Comparison of ENCODE assay signal across 26 mouse cellular contexts in the genomic region with DNA sequence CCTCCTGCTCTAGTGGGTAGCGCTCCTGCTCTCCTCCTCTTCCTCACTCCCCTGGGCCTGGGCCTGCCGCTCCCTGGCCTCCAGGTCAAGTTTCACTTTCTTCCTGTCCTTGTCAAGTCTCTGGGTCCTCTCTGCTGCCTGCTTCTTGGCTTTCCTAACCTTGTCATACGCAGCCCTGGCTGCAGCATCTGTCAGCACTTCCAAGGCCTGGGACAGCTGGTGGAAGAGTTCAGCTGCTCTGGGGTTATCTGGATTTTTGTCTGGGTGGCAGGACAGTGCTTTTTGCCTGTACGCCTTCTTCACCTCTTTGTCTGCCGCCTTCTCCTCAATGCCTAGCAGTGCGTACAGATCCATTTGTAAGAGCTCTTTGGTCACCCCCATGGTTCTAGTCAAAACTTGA. TPM values are rescaled to one million over a fixed set of nuclear protein-coding genes. Genes with fewer than 3 reads are reported as not detected.
DNase-seq lines count a peak whose midpoint lies in the region; ATAC-seq and TF ChIP-seq lines count a peak whose summit lies in the region.
"Had no signal": no experiment of that assay in that cellular context is flagged by ENCODE, and none has a peak within 500 bp of the region (broad histone marks: within the 10 kb centered on the region; RNA-seq: fewer than 3 reads in every experiment).

No protein-coding gene starts in this region.

- H3K4me3 ChIP-seq in embryonic facial prominence, embryonic 14.5 days (ENCODE audit: low read depth, low read length), result no peak overlapping the region
- H3K4me3 ChIP-seq in embryonic facial prominence, embryonic 10.5 days, result no peak overlapping the region
- 0 out of 2 replicates have a peak overlapping the region, but pooled peaks have one; percentile 17 for H3K4me3 ChIP-seq in heart, embryonic 12.5 days
- peak overlapping the region; percentile 57 for H3K4me3 ChIP-seq in testis, adult 2 months (ENCODE audit: control insufficient read depth, low read depth, low read length)
- H3K4me3 ChIP-seq: embryonic facial prominence, embryonic 13.5 days; forebrain, embryonic 15.5 days; hindbrain, embryonic 13.5 days; kidney, embryonic 15.5 days; limb, embryonic 12.5 days; liver, embryonic 12.5 days; neural tube, embryonic 15.5 days had no signal

- no peaks in the 10 kb centered on the region for H3K4me1 ChIP-seq in embryonic facial prominence, embryonic 14.5 days (ENCODE audit: control insufficient read depth, insufficient read depth, low read length)
- peaks cover 4% of the 10 kb centered on the region for H3K4me1 ChIP-seq in embryonic facial prominence, embryonic 10.5 days
- peaks cover 6% of the 10 kb centered on the region for H3K4me1 ChIP-seq in heart, embryonic 12.5 days (replicated peaks)
- H3K4me1 ChIP-seq in testis, adult 2 months (ENCODE audit: control insufficient read depth, insufficient read depth, low read length), result no peaks in the 10 kb centered on the region; the same call in 1 of the 2 replicates
- H3K4me1 ChIP-seq: embryonic facial prominence, embryonic 13.5 days; forebrain, embryonic 15.5 days; hindbrain, embryonic 13.5 days; kidney, embryonic 15.5 days; limb, embryonic 12.5 days; liver, embryonic 12.5 days; neural tube, embryonic 15.5 days had no signal

- H3K9ac ChIP-seq in embryonic facial prominence, embryonic 14.5 days (ENCODE audit: low read depth, low read length), result no peak overlapping the region
- H3K9ac ChIP-seq in heart, embryonic 12.5 days, result peak overlapping the region; percentile 35; the same call in 1 of the 2 replicates
- H3K9ac ChIP-seq: embryonic facial prominence, embryonic 13.5 days; forebrain, embryonic 15.5 days; hindbrain, embryonic 13.5 days; kidney, embryonic 15.5 days; limb, embryonic 12.5 days; liver, embryonic 12.5 days; neural tube, embryonic 15.5 days had no signal

- peak; percentile 37 for DNase-seq in embryonic facial prominence, embryonic 14.5 days (ENCODE audit: low spot score)
- no peak for DNase-seq in embryonic facial prominence, embryonic 10.5 days (ENCODE audit: low spot score)
- DNase-seq in heart, postnatal 14 days, result no peak
- DNase-seq in testis, postnatal 10 days (ENCODE audit: low spot score), result no peak
- DNase-seq in spleen, postnatal 14 days (ENCODE audit: low spot score in 2 of 2), result no peak
- no peak for DNase-seq in urinary bladder, postnatal 25 days (ENCODE audit: low spot score)
- DNase-seq: adrenal gland, adult 2 months; cerebellum, adult 11-12 months; cerebellum, postnatal 10 days; kidney, adult 11 months; kidney, postnatal 36 days; lung, adult 18-20 months; lung, postnatal 14 days had no signal

- no peaks in the 10 kb centered on the region for H3K36me3 ChIP-seq in embryonic facial prominence, embryonic 14.5 days (ENCODE audit: control insufficient read depth, insufficient read depth, low read length)
- H3K36me3 ChIP-seq in embryonic facial prominence, embryonic 10.5 days (replicated peaks), result no peaks in the 10 kb centered on the region
- no peaks in the 10 kb centered on the region for H3K36me3 ChIP-seq in heart, embryonic 12.5 days
- H3K36me3 ChIP-seq in testis, adult 2 months (ENCODE audit: control insufficient read depth, insufficient read depth, low read length), result no peaks in the 10 kb centered on the region
- H3K36me3 ChIP-seq: embryonic facial prominence, embryonic 13.5 days; forebrain, embryonic 15.5 days; hindbrain, embryonic 13.5 days; kidney, embryonic 15.5 days; limb, embryonic 12.5 days; liver, embryonic 12.5 days; neural tube, embryonic 15.5 days had no signal

- no peak for TF ChIP-seq CTCF in testis, adult 2 months (IDR thresholded peaks at IDR 0.05; ENCODE audit: control insufficient read depth, insufficient read depth, insufficient replicate concordance, low read depth, low read length)

- 59% methylated on average over 6 of the region's 6 CpGs for WGBS in embryonic facial prominence, embryonic 14.5 days
- WGBS in embryonic facial prominence, embryonic 10.5 days, result 76% methylated on average over 6 of the region's 6 CpGs
- 31% methylated on average over 6 of the region's 6 CpGs for WGBS in heart, embryonic 12.5 days

- H3K27ac ChIP-seq in embryonic facial prominence, embryonic 14.5 days (replicated peaks; ENCODE audit: low read depth, low read length), result no peak overlapping the region
- H3K27ac ChIP-seq in embryonic facial prominence, embryonic 10.5 days (replicated peaks), result no peak overlapping the region
- H3K27ac ChIP-seq in heart, embryonic 12.5 days (ENCODE audit: poor library complexity, severe bottlenecking), result no peak overlapping the region
- H3K27ac ChIP-seq in testis, adult 2 months (ENCODE audit: control insufficient read depth, insufficient read depth, low read depth, low read length), result no peak overlapping the region
- H3K27ac ChIP-seq: embryonic facial prominence, embryonic 13.5 days; forebrain, embryonic 15.5 days; hindbrain, embryonic 13.5 days; kidney, embryonic 15.5 days; limb, embryonic 12.5 days; liver, embryonic 12.5 days; neural tube, embryonic 15.5 days; stomach, postnatal 0 days had no signal

- H3K4me2 ChIP-seq in embryonic facial prominence, embryonic 14.5 days (ENCODE audit: low read depth, low read length), result no peak overlapping the region
- peak overlapping the region; percentile 60 for H3K4me2 ChIP-seq in heart, embryonic 12.5 days
- H3K4me2 ChIP-seq: embryonic facial prominence, embryonic 13.5 days; forebrain, embryonic 15.5 days; hindbrain, embryonic 13.5 days; kidney, embryonic 15.5 days; limb, embryonic 12.5 days; liver, embryonic 12.5 days; midbrain, embryonic 11.5 days; neural tube, embryonic 15.5 days had no signal

- intact Hi-C loops in heart, postnatal 14 days (cut with DNase I), result no loop called here

- ATAC-seq in embryonic facial prominence, embryonic 14.5 days (ENCODE audit: low read depth), result peak; percentile 53; the same call in 1 of the 2 replicates
- ATAC-seq in heart, embryonic 12.5 days (ENCODE audit: insufficient number of reproducible peaks, low FRiP score), result no peak
- ATAC-seq: CD4-positive, CD25-positive, alpha-beta regulatory T cell, adult 4 months; forebrain, embryonic 15.5 days; liver, embryonic 12.5 days; Patski had no signal

- H3K27me3 ChIP-seq in embryonic facial prominence, embryonic 14.5 days (replicated peaks; ENCODE audit: control insufficient read depth, insufficient read depth, low read length), result no peaks in the 10 kb centered on the region
- no peaks in the 10 kb centered on the region for H3K27me3 ChIP-seq in embryonic facial prominence, embryonic 10.5 days (replicated peaks; ENCODE audit: low read depth, poor library complexity, severe bottlenecking)
- no peaks in the 10 kb centered on the region for H3K27me3 ChIP-seq in heart, embryonic 12.5 days (replicated peaks)
- H3K27me3 ChIP-seq in testis, adult 2 months (ENCODE audit: control insufficient read depth, insufficient read depth, low read length), result no peaks in the 10 kb centered on the region
- H3K27me3 ChIP-seq: embryonic facial prominence, embryonic 13.5 days; hindbrain, embryonic 13.5 days; kidney, embryonic 15.5 days; neural tube, embryonic 15.5 days; Patski had no signal

- H3K9me3 ChIP-seq in embryonic facial prominence, embryonic 14.5 days (ENCODE audit: control insufficient read depth, low read length), result no peaks in the 10 kb centered on the region
- H3K9me3 ChIP-seq in embryonic facial prominence, embryonic 10.5 days, result no peaks in the 10 kb centered on the region
- H3K9me3 ChIP-seq in heart, embryonic 12.5 days (replicated peaks), result no peaks in the 10 kb centered on the region
- H3K9me3 ChIP-seq: embryonic facial prominence, embryonic 13.5 days; forebrain, embryonic 15.5 days; hindbrain, embryonic 13.5 days; kidney, embryonic 15.5 days; limb, embryonic 12.5 days; liver, embryonic 12.5 days; neural tube, embryonic 15.5 days had no signal

- TF ChIP-seq POLR2A in testis, adult 2 months (IDR thresholded peaks at IDR 0.05; ENCODE audit: control insufficient read depth, low read depth, low read length), result no peak

RNA-seq across cellular contexts. Expression of a gene that starts 44.6 kb away (rescaled TPM):
- polyA plus RNA-seq in embryonic facial prominence, embryonic 14.5 days (2014; fragmentation: Nextera tagmentation; extraction: Ambion mirVana), result 35.4 and 39.0 TPM in 2 replicates
- 37.8 and 38.3 TPM in 2 replicates for polyA plus RNA-seq in embryonic facial prominence, embryonic 10.5 days (2016; fragmentation: Nextera tagmentation; extraction: Ambion mirVana)
- 60.6 and 64.5 TPM in 2 replicates for polyA plus RNA-seq in heart, embryonic 12.5 days (2016; fragmentation: Nextera tagmentation; extraction: Ambion mirVana)
- 10 to 100 TPM; 51.4 to 55.9 TPM for total RNA-seq in heart, postnatal 14 days (2021)
- polyA plus RNA-seq in testis, adult 2 months (2012; rRNA removed), result 205 and 242 TPM in 2 replicates

Comparison
In these comparisons a context has a peak if more than half of its experiments do, and no peak if none do; other contexts are left out.
1. H3K4me3 ChIP-seq: peak in heart, embryonic 12.5 days (single experiment) and testis, adult 2 months (single experiment); none in embryonic facial prominence, embryonic 14.5 days (single experiment) and embryonic facial prominence, embryonic 10.5 days (single experiment).